Mouse (Mus musculus) brain, embryonic 14.5 days (tissue): ENCODE measurements around the gene Fuz.

ENCODE experiments used
- CTCF ChIP-seq: fragments of 200-500 bp; IDR thresholded peaks from 2 replicates; pipeline ENCODE4 v1.5.1; 2012; ENCODE audit warnings: inconsistent platforms, mild to moderate bottlenecking, moderate library complexity, borderline replicate concordance; ENCODE audit not compliant: insufficient read depth, insufficient read length; ENCODE audit errors: extremely low read depth
- POLR2A ChIP-seq: fragments of 200-500 bp; IDR thresholded peaks from 2 replicates; pipeline ENCODE4 v1.6.1; 2012; ENCODE audit warnings: mild to moderate bottlenecking, inconsistent platforms, borderline replicate concordance; ENCODE audit not compliant: poor library complexity, insufficient read depth, insufficient read length, severe bottlenecking; ENCODE audit errors: extremely low read depth

GRCm38 (mm10) chr7:44857905-44858304 lies 38.0 kb upstream of the Fuz start:
- TF ChIP-seq CTCF (no peak), POLR2A (no peak)
